Mouse (Mus musculus): Measurements from ENCODE around the gene 2410004B18Rik.

DNA sequence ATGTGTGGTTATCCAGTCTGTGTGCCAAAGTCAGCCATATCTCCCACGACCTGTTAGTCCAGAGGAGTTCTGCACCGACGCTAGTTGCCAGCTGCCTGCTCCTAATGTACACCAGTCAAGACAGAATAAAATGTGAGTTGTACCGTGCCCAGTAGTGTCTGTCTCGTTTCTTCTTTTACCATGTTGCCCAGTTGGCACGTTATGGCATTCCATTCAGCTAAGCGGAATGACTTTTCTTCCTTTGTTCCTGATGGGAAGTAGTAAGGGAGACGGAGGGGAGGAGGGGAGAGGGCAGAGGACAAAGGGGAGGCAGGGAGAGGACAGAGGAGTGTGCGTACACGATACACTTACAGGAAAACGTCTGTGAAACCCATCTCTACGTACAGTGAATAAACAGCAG lies 43.7 kb upstream of the 2410004B18Rik start:
- no peak for TF ChIP-seq ZNF384 (IDR thresholded peaks at IDR 0.05; ENCODE audit: low read depth, low read length)
- TF ChIP-seq MAFK (IDR thresholded peaks at IDR 0.05; ENCODE audit: insufficient read depth, low read depth, low read length) = no peak
- TF ChIP-seq CHD2 (IDR thresholded peaks at IDR 0.05; ENCODE audit: low read depth, low read length) = no peak
- TF ChIP-seq ZC3H11A (IDR thresholded peaks at IDR 0.05; ENCODE audit: borderline replicate concordance, low read depth, low read length) = no peak

Measured in ES-E14 (cell line).